Mouse (Mus musculus): ENCODE data around the gene Aamp. TPM values are rescaled to one million over a fixed set of nuclear protein-coding genes. Genes with fewer than 3 reads are reported as not detected.

Aamp gene
- polyA plus RNA-seq, 1 experiment, result 102 TPM

- no peaks in the 10 kb centered on the region for H3K27me3 ChIP-seq (ENCODE audit: control insufficient read depth, insufficient read depth, low read length)
- H3K4me1 ChIP-seq (ENCODE audit: control insufficient read depth, insufficient read depth, insufficient read length), result no peaks in the 10 kb centered on the region
- no peak overlapping the region for H3K27ac ChIP-seq (ENCODE audit: insufficient read depth, low read length)
- no peak for DNase-seq (ENCODE audit: low read depth in 1 of 2, low spot score in 2 of 2)
- peaks cover 51% of the 10 kb centered on the region for H3K36me3 ChIP-seq (ENCODE audit: control insufficient read depth, insufficient read depth, low read length)
- no peak overlapping the region for H3K4me3 ChIP-seq (ENCODE audit: extremely low read depth, insufficient read depth, insufficient read length)
- no peak for TF ChIP-seq CTCF (IDR thresholded peaks at IDR 0.05; ENCODE audit: extremely low read depth, insufficient read depth, insufficient read length, insufficient replicate concordance)
- no peak for TF ChIP-seq POLR2A (IDR thresholded peaks at IDR 0.05; ENCODE audit: low read depth, low read length)
- WGBS, result 94% methylated on average over 4 of the region's 4 CpGs
Observed at GRCm38 (mm10) chr1:74256782-74257181, 27.8 kb downstream of the Aamp start.

- Histone ChIP-seq H3K27me3 (ENCODE audit: control insufficient read depth, insufficient read depth, low read length) (no peaks in the 10 kb centered on the region), H3K4me1 (ENCODE audit: control insufficient read depth, insufficient read depth, insufficient read length) (no peaks in the 10 kb centered on the region), H3K4me3 (ENCODE audit: extremely low read depth, insufficient read depth, insufficient read length) (no peak overlapping the region), H3K36me3 (ENCODE audit: control insufficient read depth, insufficient read depth, low read length) (peaks cover 56% of the 10 kb centered on the region), H3K27ac (ENCODE audit: insufficient read depth, low read length) (no peak overlapping the region)
- WGBS, result 94% methylated on average over 8 of the region's 8 CpGs
- TF ChIP-seq POLR2A (IDR thresholded peaks at IDR 0.05; ENCODE audit: low read depth, low read length), result no peak
- no peak for TF ChIP-seq CTCF (IDR thresholded peaks at IDR 0.05; ENCODE audit: extremely low read depth, insufficient read depth, insufficient read length, insufficient replicate concordance)
- no peak for DNase-seq (ENCODE audit: low read depth in 1 of 2, low spot score in 2 of 2)
Observed at GRCm38 (mm10) chr1:74255704-74256345, 28.7 kb downstream of the Aamp start.

DNA sequence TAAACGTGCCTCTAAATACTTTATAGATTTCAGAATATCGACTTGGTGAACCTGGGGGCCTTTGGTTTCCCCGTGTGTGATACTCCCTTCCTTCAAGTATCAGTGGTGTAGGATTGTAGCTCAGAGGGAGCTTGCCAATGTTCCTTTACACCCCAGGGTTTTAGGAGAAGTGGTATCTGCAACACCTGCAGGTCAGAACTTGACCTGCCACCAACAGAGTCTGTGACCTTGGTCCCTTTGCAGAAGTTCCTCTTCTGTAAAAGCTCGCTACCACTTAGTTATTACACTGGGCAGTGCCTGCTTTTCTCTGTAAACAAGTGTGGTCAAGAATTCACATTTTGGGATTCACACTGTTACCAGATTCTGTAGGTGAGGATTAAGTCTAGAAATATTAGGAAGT lies 34.4 kb downstream of the Aamp start:
- DNase-seq (ENCODE audit: low read depth in 1 of 2, low spot score in 2 of 2), result no peak
- Histone ChIP-seq H3K27ac (ENCODE audit: insufficient read depth, low read length) (no peak overlapping the region), H3K36me3 (ENCODE audit: control insufficient read depth, insufficient read depth, low read length) (peaks cover 49% of the 10 kb centered on the region), H3K4me3 (ENCODE audit: extremely low read depth, insufficient read depth, insufficient read length) (no peak overlapping the region), H3K27me3 (ENCODE audit: control insufficient read depth, insufficient read depth, low read length) (no peaks in the 10 kb centered on the region), H3K4me1 (ENCODE audit: control insufficient read depth, insufficient read depth, insufficient read length) (peaks cover 15% of the 10 kb centered on the region)
- WGBS, result 55% methylated on average over 4 of the region's 4 CpGs
- TF ChIP-seq POLR2A (IDR thresholded peaks at IDR 0.05; ENCODE audit: low read depth, low read length), result no peak
- no peak for TF ChIP-seq CTCF (IDR thresholded peaks at IDR 0.05; ENCODE audit: extremely low read depth, insufficient read depth, insufficient read length, insufficient replicate concordance)

- WGBS, result 30% methylated on average over 5 of the region's 5 CpGs
- H3K4me1 ChIP-seq (ENCODE audit: control insufficient read depth, insufficient read depth, insufficient read length), result peaks cover 17% of the 10 kb centered on the region
- no peak overlapping the region for H3K4me3 ChIP-seq (ENCODE audit: extremely low read depth, insufficient read depth, insufficient read length)
- H3K27me3 ChIP-seq (ENCODE audit: control insufficient read depth, insufficient read depth, low read length), result no peaks in the 10 kb centered on the region
- peaks cover 45% of the 10 kb centered on the region for H3K36me3 ChIP-seq (ENCODE audit: control insufficient read depth, insufficient read depth, low read length)
- no peak for DNase-seq (ENCODE audit: low read depth in 1 of 2, low spot score in 2 of 2)
- H3K27ac ChIP-seq (ENCODE audit: insufficient read depth, low read length), result peak overlapping the region; percentile 63
- no peak for TF ChIP-seq CTCF (IDR thresholded peaks at IDR 0.05; ENCODE audit: extremely low read depth, insufficient read depth, insufficient read length, insufficient replicate concordance)
- TF ChIP-seq POLR2A (IDR thresholded peaks at IDR 0.05; ENCODE audit: low read depth, low read length), result no peak
Observed at GRCm38 (mm10) chr1:74249331-74249980, 35.1 kb downstream of the Aamp start.

- peak overlapping the region; percentile 63 for H3K27ac ChIP-seq (ENCODE audit: insufficient read depth, low read length)
- DNase-seq (ENCODE audit: low read depth in 1 of 2, low spot score in 2 of 2), result peak; percentile 42 to 66
- TF ChIP-seq CTCF (IDR thresholded peaks at IDR 0.05; ENCODE audit: extremely low read depth, insufficient read depth, insufficient read length, insufficient replicate concordance), result no peak
- TF ChIP-seq POLR2A (IDR thresholded peaks at IDR 0.05; ENCODE audit: low read depth, low read length), result no peak
- peaks cover 23% of the 10 kb centered on the region for H3K4me1 ChIP-seq (ENCODE audit: control insufficient read depth, insufficient read depth, insufficient read length)
- H3K4me3 ChIP-seq (ENCODE audit: extremely low read depth, insufficient read depth, insufficient read length), result no peak overlapping the region
- no peaks in the 10 kb centered on the region for H3K27me3 ChIP-seq (ENCODE audit: control insufficient read depth, insufficient read depth, low read length)
- peaks cover 40% of the 10 kb centered on the region for H3K36me3 ChIP-seq (ENCODE audit: control insufficient read depth, insufficient read depth, low read length)
- 2% methylated on average over 1 of the region's 1 CpGs for WGBS
Observed at GRCm38 (mm10) chr1:74248799-74249198, 35.7 kb downstream of the Aamp start.

DNA sequence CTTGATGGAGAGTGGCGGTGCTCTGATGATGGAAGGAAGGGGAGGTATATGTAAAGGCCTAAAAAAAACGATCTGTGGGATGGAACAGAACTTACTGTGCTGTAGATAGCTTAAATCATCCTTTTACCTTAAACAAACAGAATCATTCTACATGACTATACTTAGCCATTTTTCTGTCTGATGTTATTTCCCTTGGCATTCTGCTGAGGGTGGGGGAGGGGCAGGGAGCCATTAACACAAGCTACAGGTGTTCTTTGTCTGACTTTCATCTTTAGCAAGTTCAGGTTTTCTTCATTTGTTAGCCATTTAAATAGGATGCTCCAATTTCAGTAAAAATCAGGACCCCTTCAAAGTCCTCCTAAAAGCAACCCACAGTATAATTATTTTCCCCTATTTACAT lies 39.0 kb downstream of the Aamp start:
- TF ChIP-seq CTCF (IDR thresholded peaks at IDR 0.05; ENCODE audit: extremely low read depth, insufficient read depth, insufficient read length, insufficient replicate concordance), result no peak
- no peak for TF ChIP-seq POLR2A (IDR thresholded peaks at IDR 0.05; ENCODE audit: low read depth, low read length)
- H3K27ac ChIP-seq (ENCODE audit: insufficient read depth, low read length), result no peak overlapping the region
- H3K27me3 ChIP-seq (ENCODE audit: control insufficient read depth, insufficient read depth, low read length), result no peaks in the 10 kb centered on the region
- H3K4me1 ChIP-seq (ENCODE audit: control insufficient read depth, insufficient read depth, insufficient read length), result peaks cover 43% of the 10 kb centered on the region
- 38% methylated on average over 2 of the region's 2 CpGs for WGBS
- DNase-seq (ENCODE audit: low read depth in 1 of 2, low spot score in 2 of 2), result no peak
- peaks cover 22% of the 10 kb centered on the region for H3K36me3 ChIP-seq (ENCODE audit: control insufficient read depth, insufficient read depth, low read length)
- H3K4me3 ChIP-seq (ENCODE audit: extremely low read depth, insufficient read depth, insufficient read length), result no peak overlapping the region

DNA sequence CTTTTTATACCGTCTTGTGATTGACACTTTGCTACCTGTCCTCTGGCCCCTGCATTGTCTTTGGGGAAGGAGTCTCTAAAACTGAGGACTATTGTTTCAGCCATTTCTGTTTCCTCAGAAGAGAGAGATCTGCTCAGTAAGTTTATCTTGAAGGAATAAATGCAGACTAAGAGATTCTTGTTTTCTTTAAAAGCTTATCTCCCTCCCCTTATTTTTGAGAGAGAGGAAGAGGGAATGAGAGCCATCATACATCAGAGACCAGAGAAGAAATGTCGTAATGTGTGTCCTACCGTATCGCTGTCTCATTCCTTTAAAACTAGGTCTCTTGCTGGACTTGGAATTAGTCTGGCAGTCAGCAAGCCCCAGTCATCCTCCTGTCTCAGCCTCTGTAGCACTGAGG lies 43.7 kb downstream of the Aamp start:
- H3K4me3 ChIP-seq (ENCODE audit: extremely low read depth, insufficient read depth, insufficient read length), result no peak overlapping the region
- peaks cover 39% of the 10 kb centered on the region for H3K4me1 ChIP-seq (ENCODE audit: control insufficient read depth, insufficient read depth, insufficient read length)
- no peaks in the 10 kb centered on the region for H3K27me3 ChIP-seq (ENCODE audit: control insufficient read depth, insufficient read depth, low read length)
- H3K36me3 ChIP-seq (ENCODE audit: control insufficient read depth, insufficient read depth, low read length), result no peaks in the 10 kb centered on the region
- TF ChIP-seq CTCF (IDR thresholded peaks at IDR 0.05; ENCODE audit: extremely low read depth, insufficient read depth, insufficient read length, insufficient replicate concordance), result no peak
- TF ChIP-seq POLR2A (IDR thresholded peaks at IDR 0.05; ENCODE audit: low read depth, low read length), result no peak
- WGBS, result 54% methylated on average over 4 of the region's 4 CpGs
- DNase-seq (ENCODE audit: low read depth in 1 of 2, low spot score in 2 of 2), result no peak
- peak overlapping the region; percentile 28; the same call in 1 of the 2 replicates for H3K27ac ChIP-seq (ENCODE audit: insufficient read depth, low read length)
